Mouse (Mus musculus): ENCODE measurements at regions not wholly inside any gene's neighbourhood (a gene's known extent, or its start where the extent isn't known, plus 50 kb on each side); places are given as distances from the start of the nearest gene placed in this dataset.

DNA sequence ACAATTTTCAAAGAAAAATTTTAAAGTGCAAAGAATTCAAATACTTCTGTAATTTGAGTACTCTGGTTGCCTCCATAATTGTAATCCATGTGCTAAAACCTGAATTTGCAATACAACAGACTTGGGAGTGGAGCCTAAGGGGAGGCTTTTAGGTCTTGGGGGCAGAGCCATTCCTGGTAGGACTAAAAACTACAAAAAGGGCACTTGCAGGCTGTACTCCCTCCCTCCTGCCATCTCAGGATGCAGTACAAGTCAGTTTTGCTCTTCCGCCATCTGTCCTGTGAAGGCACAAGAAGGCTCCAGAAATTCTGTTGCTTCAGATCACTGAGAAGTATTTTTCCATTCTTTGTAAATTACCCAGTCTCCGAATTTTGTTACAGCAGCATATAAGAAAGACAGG lies 467.4 kb upstream of the Nox3 start:
- no peak for ATAC-seq (ENCODE audit: low read depth)
- Histone ChIP-seq H3K4me1 (replicated peaks) (no peaks in the 10 kb centered on the region), H3K27me3 (no peaks in the 10 kb centered on the region), H3K36me3 (no peaks in the 10 kb centered on the region), H3K4me3 (no peak overlapping the region), H3K9ac (no peak overlapping the region), H3K4me2 (no peak overlapping the region), H3K9me3 (no peaks in the 10 kb centered on the region), H3K27ac (replicated peaks) (no peak overlapping the region)
- 80% methylated on average over 2 of the region's 2 CpGs for WGBS

DNA sequence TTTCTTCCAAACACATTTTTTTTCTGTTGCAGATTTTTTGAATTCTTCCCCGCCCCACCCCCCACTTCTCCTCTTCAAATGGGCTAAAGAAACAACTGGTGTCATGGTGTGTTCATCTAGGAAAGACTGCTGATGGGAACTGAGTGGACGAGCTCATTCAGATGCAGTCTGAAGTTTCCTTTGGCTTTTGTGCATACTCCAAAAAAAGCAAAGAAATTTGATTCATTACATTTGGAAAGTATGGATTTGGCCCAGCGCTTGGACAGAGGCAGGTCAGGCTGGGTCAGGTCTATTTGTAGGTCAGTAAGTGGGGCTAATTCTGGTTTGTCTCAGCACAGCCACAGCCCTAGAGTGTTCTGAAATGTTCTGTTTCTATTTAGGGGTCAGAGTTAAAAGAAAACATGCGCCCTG lies 477.9 kb upstream of the Nox3 start:
- no peak for ATAC-seq (ENCODE audit: low read depth)
- WGBS: 68% methylated on average over 4 of the region's 4 CpGs
- H3K27ac ChIP-seq (replicated peaks): no peak overlapping the region
- H3K4me2 ChIP-seq: no peak overlapping the region
- no peak overlapping the region for H3K9ac ChIP-seq
- no peaks in the 10 kb centered on the region for H3K9me3 ChIP-seq
- H3K27me3 ChIP-seq: no peaks in the 10 kb centered on the region
- H3K36me3 ChIP-seq: no peaks in the 10 kb centered on the region
- no peak overlapping the region for H3K4me3 ChIP-seq
- H3K4me1 ChIP-seq (replicated peaks): peaks cover 33% of the 10 kb centered on the region

DNA sequence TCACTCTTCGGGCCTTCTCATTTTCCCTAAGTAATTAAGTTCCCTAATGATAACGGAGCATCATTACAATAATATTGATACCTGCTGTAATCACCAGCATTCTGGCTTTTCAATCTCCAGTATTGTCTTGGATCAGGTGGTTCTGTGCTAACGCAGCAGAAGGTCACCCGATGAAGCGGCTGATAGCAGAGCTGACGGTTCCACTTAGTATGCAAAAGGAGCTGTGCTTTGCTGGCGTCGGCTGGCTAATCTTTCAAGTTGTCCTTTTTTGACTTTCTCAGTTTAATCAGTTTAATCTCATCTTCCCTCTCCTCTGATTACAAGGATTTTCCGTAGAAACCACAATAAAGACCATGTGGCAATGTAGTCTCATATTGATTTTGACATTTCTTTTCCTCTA lies 478.9 kb upstream of the Nox3 start:
- no peak overlapping the region for H3K4me3 ChIP-seq
- no peak overlapping the region for H3K4me2 ChIP-seq
- H3K9me3 ChIP-seq: no peaks in the 10 kb centered on the region
- H3K27me3 ChIP-seq: no peaks in the 10 kb centered on the region
- WGBS: 62% methylated on average over 9 of the region's 9 CpGs
- H3K4me1 ChIP-seq (replicated peaks): peaks cover 33% of the 10 kb centered on the region
- no peaks in the 10 kb centered on the region for H3K36me3 ChIP-seq
- H3K27ac ChIP-seq (replicated peaks): no peak overlapping the region
- ATAC-seq (ENCODE audit: low read depth): no peak
- H3K9ac ChIP-seq: no peak overlapping the region

DNA sequence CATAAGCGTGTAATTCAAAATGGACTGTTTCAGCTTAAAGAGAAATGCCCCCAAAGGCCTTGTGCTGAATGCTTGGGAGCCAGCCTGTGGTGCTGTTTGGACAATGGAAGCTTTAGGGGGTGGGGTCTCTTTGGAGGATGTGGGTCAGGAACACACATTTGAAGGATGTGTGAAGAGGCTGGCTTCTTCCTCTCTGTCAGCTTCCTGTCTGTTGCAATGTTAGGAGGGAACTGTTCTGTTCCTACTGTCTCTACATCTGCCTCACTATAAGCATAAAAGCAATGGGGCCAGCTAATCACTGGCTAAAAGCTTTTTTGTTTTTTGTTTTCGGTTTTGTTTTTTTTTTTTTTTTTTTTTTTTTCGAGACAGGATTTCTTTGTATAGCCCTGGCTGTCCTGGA lies 480.5 kb upstream of the Nox3 start:
- H3K4me2 ChIP-seq: no peak overlapping the region
- no peaks in the 10 kb centered on the region for H3K9me3 ChIP-seq
- H3K4me3 ChIP-seq: no peak overlapping the region
- no peak overlapping the region for H3K9ac ChIP-seq
- no peaks in the 10 kb centered on the region for H3K36me3 ChIP-seq
- 74% methylated on average over 2 of the region's 3 CpGs for WGBS
- ATAC-seq (ENCODE audit: low read depth): no peak
- H3K27ac ChIP-seq (replicated peaks): no peak overlapping the region
- H3K27me3 ChIP-seq: no peaks in the 10 kb centered on the region
- peaks cover 33% of the 10 kb centered on the region for H3K4me1 ChIP-seq (replicated peaks)

DNA sequence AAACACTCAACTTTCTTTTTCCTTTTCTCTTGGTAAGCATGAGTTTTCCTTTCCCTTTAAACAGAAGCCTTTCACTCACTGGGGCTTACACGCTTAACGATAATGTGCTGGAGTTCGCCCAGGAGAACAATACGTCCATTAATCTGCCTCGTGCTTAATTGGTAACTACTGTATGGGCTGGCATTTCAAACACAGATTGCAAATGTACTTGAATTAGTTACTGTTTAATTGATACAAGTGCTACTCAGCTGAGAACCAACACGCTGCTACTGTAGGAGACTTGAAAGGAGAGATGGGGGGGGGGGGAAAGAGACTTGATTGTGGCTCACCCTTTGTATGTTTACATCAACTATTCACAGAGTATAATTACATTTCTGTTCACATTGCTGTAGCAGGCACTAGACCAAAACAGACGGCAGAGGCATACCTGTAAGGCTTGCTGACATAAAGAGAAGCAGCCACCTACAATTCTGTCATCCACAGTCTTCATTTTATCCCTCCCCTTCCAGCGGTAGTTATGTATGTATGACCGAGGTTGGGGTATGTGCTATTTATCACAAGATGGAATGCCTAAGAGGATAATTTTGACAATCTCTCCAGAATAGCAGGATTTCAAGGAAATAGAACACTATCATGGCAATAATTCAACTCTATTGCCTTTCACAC lies 481.6 kb upstream of the Nox3 start:
- Histone ChIP-seq H3K4me3 (no peak overlapping the region), H3K36me3 (no peaks in the 10 kb centered on the region), H3K9ac (no peak overlapping the region), H3K27me3 (no peaks in the 10 kb centered on the region), H3K27ac (replicated peaks) (0 out of 2 replicates have a peak overlapping the region, but pooled peaks have one; percentile 29), H3K9me3 (no peaks in the 10 kb centered on the region), H3K4me1 (replicated peaks) (peaks cover 33% of the 10 kb centered on the region), H3K4me2 (0 out of 2 replicates have a peak overlapping the region, but pooled peaks have one; percentile 4)
- ATAC-seq (ENCODE audit: low read depth): peak; percentile 79
- WGBS: 14% methylated on average over 9 of the region's 9 CpGs

DNA sequence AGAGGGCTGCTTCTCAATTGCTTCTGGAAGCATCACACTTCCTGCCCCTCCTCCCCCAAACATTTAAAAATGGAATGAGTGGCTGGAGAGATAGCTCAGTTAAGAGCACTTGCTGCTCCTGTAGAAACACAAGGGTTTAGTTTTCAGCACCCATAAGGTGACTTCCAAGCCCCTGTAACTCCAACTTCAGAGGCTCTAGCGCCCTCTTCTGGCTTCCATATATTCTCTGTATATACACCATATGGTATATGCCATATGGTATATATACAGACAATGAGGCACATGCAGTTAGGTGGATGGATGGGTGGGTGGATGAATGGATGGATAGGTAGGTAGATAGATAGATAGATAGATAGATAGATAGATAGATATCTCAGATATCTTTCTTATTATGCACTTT lies 483.2 kb upstream of the Nox3 start:
- Histone ChIP-seq H3K36me3 (no peaks in the 10 kb centered on the region), H3K27ac (replicated peaks) (no peak overlapping the region), H3K27me3 (no peaks in the 10 kb centered on the region), H3K9me3 (no peaks in the 10 kb centered on the region), H3K4me1 (replicated peaks) (peaks cover 33% of the 10 kb centered on the region), H3K4me3 (no peak overlapping the region), H3K9ac (no peak overlapping the region), H3K4me2 (no peak overlapping the region)
- 39% methylated on average over 1 of the region's 1 CpGs for WGBS
- no peak for ATAC-seq (ENCODE audit: low read depth)

DNA sequence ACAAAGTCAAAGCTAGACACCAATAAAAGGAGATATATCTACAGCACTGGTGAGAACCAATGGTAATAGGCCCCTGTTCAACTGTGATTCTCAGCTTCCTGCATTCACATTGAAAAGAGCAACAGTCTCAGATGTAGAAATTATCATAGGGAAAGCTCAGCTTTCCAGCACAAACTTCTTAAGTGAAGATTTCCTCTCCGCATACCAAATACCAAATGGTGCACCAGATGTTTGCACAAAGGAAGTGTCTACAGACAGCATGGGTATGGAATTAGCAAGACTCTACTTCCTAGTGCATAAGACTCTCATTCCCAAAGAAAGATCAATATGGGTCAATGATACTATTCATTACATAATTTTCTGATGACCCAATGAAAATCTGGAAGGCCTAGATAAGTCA lies 486.0 kb upstream of the Nox3 start:
- ATAC-seq (ENCODE audit: low read depth): no peak

DNA sequence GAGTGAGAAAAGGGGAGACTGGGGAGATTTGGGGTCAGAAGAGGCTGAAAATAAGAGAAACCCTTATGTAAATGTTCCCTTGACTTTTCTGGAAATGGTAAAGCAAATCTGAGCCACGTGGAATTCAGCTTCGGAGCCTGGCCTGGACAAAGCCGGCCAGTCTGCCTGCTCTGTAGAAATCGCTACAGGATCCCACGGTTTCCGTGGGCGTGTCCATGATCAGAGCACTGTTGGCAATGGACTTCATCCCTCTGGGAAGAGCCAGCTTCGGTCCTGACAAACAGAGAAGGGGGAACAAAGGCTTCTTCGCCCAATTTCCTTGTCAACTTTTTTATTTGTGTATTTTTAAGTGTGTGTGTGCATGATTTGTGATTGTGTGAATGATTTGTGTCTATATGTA lies 490.7 kb upstream of the Nox3 start:
- WGBS: 71% methylated on average over 9 of the region's 9 CpGs
- ATAC-seq (ENCODE audit: low read depth): no peak
- H3K36me3 ChIP-seq: no peaks in the 10 kb centered on the region

More for the DNA sequence above, 486.0 kb upstream of the Nox3 start:
- Histone ChIP-seq H3K27me3 (no peaks in the 10 kb centered on the region), H3K9ac (no peak overlapping the region), H3K4me2 (no peak overlapping the region), H3K36me3 (no peaks in the 10 kb centered on the region), H3K9me3 (no peaks in the 10 kb centered on the region), H3K4me3 (no peak overlapping the region), H3K4me1 (replicated peaks) (peaks cover 12% of the 10 kb centered on the region), H3K27ac (replicated peaks) (no peak overlapping the region)
- 94% methylated on average over 1 of the region's 1 CpGs for WGBS

DNA sequence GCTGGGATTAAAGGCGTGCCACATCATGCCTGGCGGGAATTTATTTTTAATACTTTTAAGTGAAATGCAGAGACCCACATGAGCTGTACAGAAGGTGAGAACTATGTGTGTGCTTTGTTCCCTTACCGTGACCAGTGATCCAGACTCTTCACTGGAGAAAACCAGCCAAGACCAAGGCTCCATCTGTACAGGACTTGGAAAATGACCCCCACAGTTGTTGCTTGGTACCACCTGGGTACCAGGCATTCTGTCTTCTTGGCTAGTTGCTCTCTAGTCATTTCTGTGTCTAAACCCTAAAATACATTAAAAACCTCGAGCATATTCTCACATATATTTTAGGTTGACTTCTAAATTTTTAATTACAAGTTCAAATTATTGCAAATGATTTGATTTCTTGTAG lies 491.5 kb upstream of the Nox3 start:
- H3K27ac ChIP-seq (replicated peaks): no peak overlapping the region
- H3K27me3 ChIP-seq: no peaks in the 10 kb centered on the region
- WGBS: 87% methylated on average over 4 of the region's 4 CpGs
- H3K36me3 ChIP-seq: no peaks in the 10 kb centered on the region
- H3K4me3 ChIP-seq: no peak overlapping the region
- no peaks in the 10 kb centered on the region for H3K4me1 ChIP-seq (replicated peaks)
- no peak for ATAC-seq (ENCODE audit: low read depth)
- H3K9me3 ChIP-seq: no peaks in the 10 kb centered on the region
- H3K9ac ChIP-seq: no peak overlapping the region
- no peak overlapping the region for H3K4me2 ChIP-seq

More for the DNA sequence above, 490.7 kb upstream of the Nox3 start:
- no peak overlapping the region for H3K9ac ChIP-seq
- H3K4me3 ChIP-seq: no peak overlapping the region
- no peaks in the 10 kb centered on the region for H3K4me1 ChIP-seq (replicated peaks)
- H3K9me3 ChIP-seq: no peaks in the 10 kb centered on the region
- H3K27ac ChIP-seq (replicated peaks): no peak overlapping the region
- no peaks in the 10 kb centered on the region for H3K27me3 ChIP-seq
- H3K4me2 ChIP-seq: no peak overlapping the region

DNA sequence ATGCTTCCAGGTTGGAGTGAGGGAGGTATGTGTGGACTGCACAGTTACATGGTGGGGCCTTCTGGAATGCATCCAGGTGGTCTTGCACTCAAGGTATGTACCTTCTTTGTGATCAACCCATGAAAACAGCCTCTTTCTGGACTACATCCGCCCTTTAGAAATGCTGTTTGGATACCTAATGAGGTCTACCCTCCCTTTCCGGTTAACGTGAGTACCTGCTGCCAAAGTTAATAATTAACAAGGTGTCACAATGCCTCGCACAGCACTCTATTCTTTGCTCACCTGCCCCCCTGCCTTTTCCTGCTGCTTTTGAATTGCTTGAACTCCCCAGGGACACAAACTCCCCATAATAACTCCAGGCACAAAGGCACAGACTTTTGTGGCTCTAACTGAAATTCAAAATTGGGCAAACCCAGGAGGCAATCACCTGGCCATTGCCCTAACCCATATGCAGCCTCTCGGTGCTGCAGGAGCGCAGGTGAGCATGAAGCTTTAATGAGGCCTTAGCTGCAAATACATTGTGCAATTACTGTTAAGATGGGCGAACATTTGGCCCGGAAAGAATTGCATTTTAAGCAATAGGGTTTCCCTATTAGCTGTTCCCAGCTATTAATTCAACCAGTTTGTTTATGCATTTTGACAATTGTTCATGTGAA lies 500.9 kb upstream of the Nox3 start:
- no peak overlapping the region for H3K9ac ChIP-seq
- H3K9me3 ChIP-seq: no peaks in the 10 kb centered on the region
- H3K4me1 ChIP-seq (replicated peaks): no peaks in the 10 kb centered on the region
- ATAC-seq (ENCODE audit: low read depth): no peak
- 54% methylated on average over 8 of the region's 8 CpGs for WGBS
- no peak overlapping the region for H3K4me3 ChIP-seq
- no peaks in the 10 kb centered on the region for H3K27me3 ChIP-seq
- no peaks in the 10 kb centered on the region for H3K36me3 ChIP-seq
- H3K27ac ChIP-seq (replicated peaks): no peak overlapping the region
- H3K4me2 ChIP-seq: no peak overlapping the region

DNA sequence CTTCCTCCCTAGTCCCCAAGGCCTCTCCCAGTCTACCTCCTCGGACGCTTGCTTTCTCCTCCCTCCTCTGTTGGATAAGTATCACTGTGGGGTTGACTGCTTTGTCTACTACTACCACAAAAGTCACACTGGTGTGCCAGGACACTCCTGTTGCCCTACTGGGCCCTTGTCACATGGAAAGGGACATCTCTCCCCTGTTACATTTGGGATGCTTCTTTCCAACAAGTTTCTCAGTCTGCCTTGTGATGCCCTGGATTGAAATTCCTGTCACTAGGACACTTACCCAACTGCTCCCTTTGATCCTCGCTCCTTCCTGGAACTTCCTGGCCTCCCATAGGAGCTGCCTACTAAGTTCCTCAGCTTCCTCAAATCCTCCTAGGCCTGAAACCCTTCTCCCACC lies 501.9 kb upstream of the Nox3 start:
- H3K9ac ChIP-seq: no peak overlapping the region
- H3K4me1 ChIP-seq (replicated peaks): no peaks in the 10 kb centered on the region
- no peaks in the 10 kb centered on the region for H3K27me3 ChIP-seq
- no peak overlapping the region for H3K4me3 ChIP-seq
- no peak for ATAC-seq (ENCODE audit: low read depth)
- H3K9me3 ChIP-seq: no peaks in the 10 kb centered on the region
- no peaks in the 10 kb centered on the region for H3K36me3 ChIP-seq
- H3K4me2 ChIP-seq: no peak overlapping the region
- H3K27ac ChIP-seq (replicated peaks): no peak overlapping the region
- WGBS: 70% methylated on average over 3 of the region's 3 CpGs

DNA sequence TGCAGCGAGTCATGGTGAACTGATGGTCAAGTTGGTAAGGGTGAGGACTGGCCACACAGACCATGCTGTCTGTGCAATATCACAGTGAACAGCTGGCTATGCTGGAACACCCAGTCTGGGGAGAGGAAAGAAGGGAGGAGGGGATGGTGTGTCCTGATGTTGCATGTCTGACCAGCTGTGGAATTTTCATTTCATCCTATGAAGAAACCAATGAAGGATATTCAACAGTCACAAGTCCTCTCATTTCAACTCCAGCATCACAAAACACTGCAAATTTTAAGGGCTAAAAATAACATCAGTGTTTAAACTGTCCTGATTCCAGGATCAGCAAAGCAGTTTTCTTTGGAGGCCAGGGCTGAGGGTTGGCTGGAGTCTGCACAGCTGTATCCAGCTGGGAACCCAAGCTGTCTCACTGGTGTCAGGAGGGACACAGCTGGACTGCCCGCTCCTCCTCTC lies 503.7 kb upstream of the Nox3 start:
- no peaks in the 10 kb centered on the region for H3K27me3 ChIP-seq
- 88% methylated on average over 2 of the region's 2 CpGs for WGBS

DNA sequence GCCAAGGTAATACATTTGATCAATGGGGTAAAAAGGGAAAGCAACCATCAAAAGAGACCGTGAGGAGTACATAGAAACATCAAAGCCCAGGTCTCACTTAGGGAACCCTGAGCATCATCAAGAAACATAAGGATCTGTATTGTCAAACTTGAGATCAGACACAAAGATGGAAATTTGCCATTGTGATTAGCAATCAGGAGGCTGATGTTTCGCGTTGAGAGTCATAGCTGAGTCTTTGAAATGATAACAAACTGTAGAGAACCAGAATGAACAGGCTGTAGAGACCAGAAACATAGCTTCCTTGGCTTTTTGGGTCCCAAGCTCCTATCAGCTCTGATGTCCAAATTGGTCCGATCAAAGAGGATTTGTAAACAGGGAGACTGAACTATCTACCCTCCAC lies 505.2 kb upstream of the Nox3 start:
- H3K9me3 ChIP-seq: no peaks in the 10 kb centered on the region
- ATAC-seq (ENCODE audit: low read depth): no peak
- H3K4me3 ChIP-seq: no peak overlapping the region
- no peak overlapping the region for H3K9ac ChIP-seq
- no peaks in the 10 kb centered on the region for H3K4me1 ChIP-seq (replicated peaks)
- WGBS: 92% methylated on average over 4 of the region's 4 CpGs
- H3K27ac ChIP-seq (replicated peaks): no peak overlapping the region
- H3K27me3 ChIP-seq: no peaks in the 10 kb centered on the region
- no peak overlapping the region for H3K4me2 ChIP-seq
- H3K36me3 ChIP-seq: no peaks in the 10 kb centered on the region

More for the DNA sequence above, 503.7 kb upstream of the Nox3 start:
- no peak overlapping the region for H3K4me3 ChIP-seq
- no peak overlapping the region for H3K27ac ChIP-seq (replicated peaks)
- no peak for ATAC-seq (ENCODE audit: low read depth)
- no peaks in the 10 kb centered on the region for H3K36me3 ChIP-seq
- H3K9me3 ChIP-seq: no peaks in the 10 kb centered on the region
- no peak overlapping the region for H3K4me2 ChIP-seq
- H3K4me1 ChIP-seq (replicated peaks): no peaks in the 10 kb centered on the region
- H3K9ac ChIP-seq: no peak overlapping the region
